Mouse (Mus musculus) monocyte, adult 5-6 weeks (primary cell): ENCODE measurements around the gene Tmem269. TPM values are rescaled to one million over a fixed set of nuclear protein-coding genes. Genes with fewer than 3 reads are reported as not detected.
A peak's percentile ranks its signal among the peaks of the same experiment; 100 is the strongest.

Source experiments
- ATAC-seq: fragments of 153-309, 156-312 bp; replicated peaks from 2 replicates; pipeline ENCODE4 v1.8.0; 2017; ENCODE audit warnings: mild to moderate bottlenecking; ENCODE audit not compliant: low TSS enrichment, insufficient number of reproducible peaks, severe bottlenecking, poor library complexity, low FRiP score
- total RNA-seq: library from RNA; stranded (forward); fragments of 200-1000, 200-491, 200-594 nt; gene quantifications from 3 replicates; pipeline ENCODE4 v1.2.3, GENCODE M21; 2017

The Tmem269 gene
- total RNA-seq, 1 experiment from 2014 or later: not detected

- no peak for ATAC-seq
Observed at GRCm38 (mm10) chr4:119189392-119189791, 28.6 kb downstream of the Tmem269 start.

DNA sequence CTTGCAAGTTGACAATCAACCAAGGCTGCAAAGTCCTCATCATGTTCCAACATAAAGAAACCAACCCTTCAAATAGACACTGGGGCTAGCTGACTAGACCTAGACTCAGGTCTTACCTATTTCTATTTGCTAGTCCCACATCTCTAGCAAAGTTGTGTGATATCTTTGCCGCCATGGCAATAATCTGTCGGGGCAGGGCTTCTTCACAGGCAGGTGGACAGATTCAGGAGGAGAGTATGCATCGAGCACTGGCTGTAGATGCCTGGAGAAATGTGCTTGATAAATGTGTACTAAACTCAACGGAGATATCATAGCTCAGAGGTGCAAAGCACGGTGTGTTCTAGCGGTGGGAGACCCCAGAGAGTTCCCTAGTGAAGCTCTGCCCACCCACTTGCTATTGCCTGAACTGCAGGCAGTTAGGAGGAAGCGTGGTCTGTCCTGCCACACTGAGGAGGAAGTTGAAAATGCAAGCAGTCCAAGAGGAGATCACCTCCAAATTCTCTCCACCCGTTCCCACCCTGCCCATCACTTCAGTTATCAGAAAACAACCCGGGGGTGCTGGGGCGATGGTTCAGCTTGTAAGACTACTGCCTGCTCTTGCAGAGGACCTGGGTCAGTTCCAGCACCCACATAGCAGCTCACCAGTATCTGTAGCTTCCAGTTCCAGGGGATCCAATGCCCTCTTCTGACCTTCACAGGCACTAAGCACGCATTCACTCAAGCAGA, 29.8 kb downstream of the Tmem269 start:
- no peak for ATAC-seq

- ATAC-seq: no peak
Observed at GRCm38 (mm10) chr4:119185771-119186170, 32.2 kb downstream of the Tmem269 start.

DNA sequence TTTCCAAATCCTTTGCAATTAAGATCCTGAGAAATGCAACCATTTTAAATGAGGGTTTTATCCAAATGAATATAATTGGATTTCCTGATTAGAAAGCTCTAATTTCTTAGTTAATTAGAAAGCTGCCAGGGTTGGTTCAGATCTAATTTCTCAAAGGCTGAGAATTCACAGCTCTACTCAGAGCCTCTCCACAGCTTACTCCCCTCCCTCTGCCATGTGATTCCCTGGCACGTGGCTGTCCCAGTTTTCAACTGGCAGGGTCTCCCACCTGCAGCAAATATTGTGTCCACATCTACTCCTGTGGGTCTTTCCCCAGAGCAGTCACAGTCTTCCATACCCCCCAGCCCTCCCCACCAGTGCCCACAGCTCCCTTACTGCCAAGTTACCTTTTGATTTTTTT, 34.5 kb downstream of the Tmem269 start:
- ATAC-seq: no peak

DNA sequence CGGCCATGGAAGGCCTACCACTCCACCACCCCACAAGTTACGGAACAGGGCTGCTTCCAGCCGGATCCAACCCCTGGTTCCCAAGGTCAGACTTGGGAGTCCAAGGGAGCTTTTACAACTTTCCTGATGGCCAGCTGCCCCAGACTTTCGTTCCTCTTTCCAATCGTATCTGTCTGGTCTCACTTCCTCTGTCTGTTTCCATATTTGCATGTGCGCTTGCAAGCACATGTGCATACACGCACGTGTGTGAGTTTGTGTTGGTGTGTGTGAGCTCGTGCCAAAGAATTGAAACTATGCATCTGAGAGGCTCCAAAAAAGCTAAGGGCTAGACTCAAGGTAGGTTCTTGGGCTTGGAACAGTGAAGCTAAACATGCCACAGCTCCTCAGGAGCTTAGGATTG, 36.6 kb downstream of the Tmem269 start:
- peak; percentile 80 for ATAC-seq

- no peak for ATAC-seq
Observed at GRCm38 (mm10) chr4:119180133-119180707, 37.8 kb downstream of the Tmem269 start.

DNA sequence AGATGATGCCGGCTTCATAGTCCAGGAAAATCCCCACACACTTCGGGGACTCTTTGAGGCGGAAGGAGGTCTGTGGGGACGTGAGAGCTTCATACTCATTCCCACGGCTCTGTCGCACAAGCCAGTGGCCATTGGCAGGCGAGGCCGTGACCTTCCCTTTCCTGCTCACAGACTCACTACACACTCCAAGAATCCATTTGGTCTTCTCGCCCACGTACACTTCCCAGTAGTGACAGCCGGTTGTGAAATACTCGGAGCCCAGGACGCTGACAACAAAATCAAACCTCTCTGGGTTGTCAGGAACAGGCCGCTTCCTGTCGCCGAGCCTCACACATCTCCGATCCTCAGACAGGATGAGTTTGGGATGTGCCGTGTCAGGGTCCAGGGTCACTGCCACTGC, 39.7 kb downstream of the Tmem269 start:
- no peak for ATAC-seq

GRCm38 (mm10) chr4:119177702-119178101, 40.3 kb downstream of the Tmem269 start:
- ATAC-seq: peak; percentile 40

DNA sequence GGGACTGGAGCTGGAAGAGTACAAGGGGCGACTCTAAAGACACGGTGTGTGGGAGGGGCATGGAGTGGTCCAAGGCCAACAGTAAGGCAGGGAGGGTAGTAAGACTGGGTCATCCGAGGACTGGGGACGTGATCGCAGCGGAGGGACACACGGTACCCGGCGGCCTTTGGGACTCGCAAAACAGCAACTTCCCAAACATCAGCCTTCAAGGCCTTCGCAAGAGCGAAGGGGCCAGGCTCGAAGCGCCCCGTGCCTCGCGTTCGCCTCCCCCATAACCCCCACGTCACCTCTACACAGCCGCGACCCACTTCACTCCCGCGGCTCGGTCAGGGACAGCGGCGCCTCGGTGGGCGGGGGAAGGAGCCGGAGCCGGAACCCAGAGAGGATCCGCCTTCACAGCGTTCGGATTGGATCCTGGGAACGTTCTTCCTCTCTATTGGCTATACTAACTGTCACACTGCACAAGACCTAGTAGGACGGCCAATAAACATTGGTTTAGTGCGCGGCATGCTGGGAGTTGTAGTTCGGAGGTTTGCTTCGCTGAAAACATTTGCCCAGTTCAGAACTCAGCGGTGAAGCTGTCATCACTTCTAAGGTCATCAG, 44.1 kb downstream of the Tmem269 start, which contains the start of gene Zfp691:
Gene Zfp691 (minus strand): TSS at position 345 of the 603 bp plus-strand sequence.
- peak; percentile 97 for ATAC-seq

DNA sequence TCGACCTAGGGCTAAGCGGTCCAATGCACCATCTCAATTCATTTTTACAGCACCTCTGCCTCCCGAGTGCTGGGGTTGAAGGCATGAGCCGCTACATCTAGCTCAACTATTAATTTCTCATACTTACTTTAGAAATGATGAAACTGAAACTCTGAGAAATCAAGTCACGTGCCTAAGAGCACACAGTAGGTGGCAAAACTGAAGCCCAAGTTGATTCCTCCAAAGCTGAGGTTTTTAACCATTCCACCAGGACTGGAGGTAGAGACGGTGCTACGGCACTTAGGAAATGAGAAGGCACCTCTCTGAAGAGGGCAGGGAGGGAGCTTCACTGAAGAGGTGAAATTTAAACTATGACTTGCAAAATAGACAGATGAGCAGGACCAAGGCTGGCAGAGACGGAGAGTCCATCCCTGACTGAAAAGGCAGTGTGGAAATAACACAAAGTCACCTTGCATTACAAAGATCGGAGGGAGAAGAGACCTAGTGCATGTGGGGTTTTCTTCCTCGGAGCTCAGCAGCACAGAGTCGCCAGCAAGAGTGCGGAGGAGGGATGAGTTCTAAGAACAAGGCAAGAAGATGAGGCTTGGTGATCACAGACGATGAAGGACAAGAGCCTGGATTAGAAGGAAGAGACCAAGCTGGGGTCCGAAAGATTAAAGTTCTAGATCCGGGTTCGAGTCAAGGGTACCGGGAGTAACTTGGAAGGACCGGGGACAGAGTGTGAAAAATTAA, 44.9 kb downstream of the Tmem269 start:
- ATAC-seq: no peak

DNA sequence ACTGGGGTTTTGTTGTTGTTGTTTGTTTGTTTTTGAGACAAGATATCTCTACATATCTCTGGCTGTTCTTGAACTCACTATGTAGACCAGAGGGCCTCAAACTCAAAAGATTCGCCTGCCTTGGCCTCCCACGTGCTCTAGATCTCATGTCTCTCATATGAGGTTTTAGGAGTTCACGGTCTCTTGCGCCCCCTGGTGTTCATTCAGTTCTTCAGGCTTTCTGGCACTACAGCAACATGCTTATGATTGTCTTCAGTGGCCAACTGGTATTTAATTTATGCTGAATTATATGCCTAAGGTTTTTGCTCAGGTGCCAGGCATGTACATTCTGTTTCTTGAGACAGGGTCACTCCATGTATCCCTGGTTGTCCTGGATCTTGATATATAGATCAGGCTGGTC, 50.4 kb downstream of the Tmem269 start:
- peak; percentile 81 for ATAC-seq

DNA sequence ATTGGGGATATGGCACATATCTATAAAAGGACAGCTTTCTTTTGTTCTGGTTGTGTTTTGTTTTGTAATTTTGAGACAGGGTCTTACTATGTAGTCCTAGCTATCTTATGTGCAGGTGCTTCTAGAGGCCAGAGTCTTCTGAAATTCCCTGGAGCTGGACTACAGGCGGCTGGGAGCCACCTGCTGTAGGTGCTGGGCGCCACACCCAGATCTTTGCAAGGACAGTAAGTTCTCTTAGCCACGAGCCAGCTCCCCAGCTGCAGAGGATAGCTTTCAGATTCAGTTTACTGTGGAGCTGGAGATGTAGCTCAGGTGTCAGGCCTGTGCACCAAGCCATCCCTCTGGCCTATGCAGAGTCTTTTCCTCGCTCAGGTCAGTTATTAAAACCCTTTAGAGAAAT, 50.9 kb downstream of the Tmem269 start:
- no peak for ATAC-seq

DNA sequence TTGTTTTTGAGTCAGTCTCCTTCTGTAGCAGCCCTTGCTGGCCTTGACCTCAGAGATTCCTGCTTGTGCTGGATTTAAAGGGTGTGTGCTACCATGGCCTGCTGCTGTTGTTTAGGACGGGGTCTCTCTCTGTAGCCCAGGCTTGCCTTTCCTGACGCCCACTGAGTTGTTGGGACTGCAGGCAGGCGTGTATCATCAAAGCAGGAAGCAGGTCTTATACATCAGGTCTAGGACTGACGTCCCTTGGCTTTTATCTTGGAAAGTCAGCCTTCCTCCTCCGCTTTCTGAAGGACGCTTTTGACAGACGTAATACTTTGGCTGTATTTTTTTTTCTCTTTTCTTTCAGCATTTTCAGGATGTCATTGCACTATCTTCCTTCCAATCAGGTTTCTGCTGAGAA, 52.1 kb downstream of the Tmem269 start:
- ATAC-seq: no peak

- no peak for ATAC-seq
Observed at GRCm38 (mm10) chr4:119162990-119163389, 55.0 kb downstream of the Tmem269 start.

GRCm38 (mm10) chr4:119161358-119161757, 56.7 kb downstream of the Tmem269 start:
- ATAC-seq: no peak

- ATAC-seq: no peak
Observed at GRCm38 (mm10) chr4:119157891-119158290, 60.1 kb downstream of the Tmem269 start.

DNA sequence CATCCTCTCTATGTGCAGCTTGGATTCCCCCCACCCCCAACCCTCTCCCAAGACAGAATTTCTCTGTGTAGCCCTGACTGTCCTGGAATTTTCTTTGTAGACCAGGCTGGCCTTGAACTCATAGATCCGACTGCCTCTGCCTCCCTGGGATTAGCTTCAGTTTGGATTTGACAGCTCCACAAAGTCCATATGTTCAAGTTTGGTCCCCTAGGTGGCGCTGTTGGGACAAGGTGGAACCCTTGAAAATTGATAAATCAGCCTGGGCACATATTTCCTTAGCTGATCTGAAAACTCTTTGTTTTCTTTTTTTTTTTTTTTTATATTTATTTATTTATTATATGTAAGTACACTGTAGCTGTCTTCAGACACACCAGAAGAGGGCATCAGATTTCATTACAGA, 60.8 kb downstream of the Tmem269 start:
- no peak for ATAC-seq
